Mouse (Mus musculus) thymus, adult 2 months (tissue): Measurements from ENCODE around the gene Myo1b.

Experiments
- CTCF ChIP-seq: fragments of 200-500 bp; IDR thresholded peaks from 2 replicates; pipeline ENCODE4 v1.5.1; 2012; ENCODE audit warnings: mild to moderate bottlenecking, control low read depth, low read length, moderate library complexity, borderline replicate concordance; ENCODE audit not compliant: control insufficient read depth, poor library complexity, insufficient read depth; ENCODE audit errors: extremely low read depth
- POLR2A ChIP-seq: fragments of 200-500 bp; IDR thresholded peaks from 2 replicates; pipeline ENCODE4 v1.6.1; 2012; ENCODE audit warnings: mild to moderate bottlenecking, low read length, control low read depth, moderate library complexity; ENCODE audit not compliant: control insufficient read depth, poor library complexity, insufficient read depth; ENCODE audit errors: extremely low read depth

GRCm38 (mm10) chr1:51964647-51965046 lies 48.8 kb upstream of the Myo1b start:
- TF ChIP-seq POLR2A = no peak
- no peak for TF ChIP-seq CTCF
